Mouse (Mus musculus): ENCODE results near the gene Gm12216. TPM values are rescaled to one million over a fixed set of nuclear protein-coding genes. Genes with fewer than 3 reads are reported as not detected.

Gene Gm12216
- total and polyA plus RNA-seq, 3 experiments = not detected

DNA sequence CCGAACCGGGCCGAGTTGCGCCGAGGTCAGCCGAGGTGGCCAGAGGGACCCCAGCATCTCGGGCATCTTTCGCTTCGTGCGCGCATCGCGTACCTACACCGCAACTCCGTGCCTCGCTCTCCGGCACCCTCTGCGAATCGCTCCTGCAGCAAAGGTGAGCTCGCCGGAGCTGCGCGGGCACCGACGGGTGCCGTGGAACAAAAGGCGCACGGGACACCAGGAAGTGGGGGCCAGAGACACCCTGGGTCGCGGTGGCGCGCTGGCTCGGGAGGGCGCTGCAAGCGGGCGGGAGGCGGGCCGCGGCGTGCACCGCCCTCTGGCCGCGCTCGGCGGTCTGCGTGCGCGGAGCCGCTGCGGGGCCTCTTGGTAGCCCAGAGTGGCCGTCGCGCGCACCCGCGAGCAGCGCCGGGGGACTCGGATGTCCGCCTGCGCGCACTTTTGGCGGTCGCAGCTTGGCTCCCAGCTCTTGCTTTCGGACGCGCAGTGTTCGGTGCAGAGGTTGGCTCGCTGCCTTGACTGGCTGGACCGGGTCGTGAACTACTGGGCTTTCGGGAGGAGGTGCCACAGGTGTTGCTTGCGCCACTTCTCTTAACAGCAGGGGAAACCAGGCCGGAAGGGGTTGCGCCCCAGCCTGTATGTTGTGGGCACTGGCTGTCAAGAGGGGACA is 88.8 kb downstream of the Gm12216 start (continued):
- peak; percentile 10; the same call in 1 of the 2 replicates for TF ChIP-seq NRF1 (IDR thresholded peaks at IDR 0.05; ENCODE audit: insufficient read depth, low read depth, low read length, poor library complexity, severe bottlenecking)

GRCm38 (mm10) chr11:53769760-53770124 is 89.3 kb downstream of the Gm12216 start, which contains the start of gene Irf1:
Gene Irf1 (plus strand): TSS chr11:53770014.
- Histone ChIP-seq H3K4me3 (ENCODE audit: control insufficient read depth in 1 of 2, insufficient read depth in 1 of 2, low read depth in 2 of 2, low read length in 2 of 2) (peak within 1 kb of the TSS; percentile 61 to 72), H3K36me3 (ENCODE audit: control insufficient read depth in 1 of 2, insufficient read depth in 2 of 2, low read length in 2 of 2) (peaks cover 0 to 2% of the 10 kb centered on the region in 2 experiments; a peak in 2 of 4 replicates), H3K9me3 (replicated peaks; ENCODE audit: insufficient read depth, low read length) (no peaks in the 10 kb centered on the region), H3K9ac (ENCODE audit: control insufficient read depth, low read depth, low read length, poor library complexity, severe bottlenecking) (peak within 1 kb of the TSS; percentile 54), H3K79me2 (ENCODE audit: control insufficient read depth, insufficient read depth, low read length, poor library complexity) (no peaks in the 10 kb centered on the region), H3K27me3 (ENCODE audit: control insufficient read depth in 1 of 2, insufficient read depth in 2 of 2, low read length in 2 of 2) (peaks cover 3 to 7% of the 10 kb centered on the region in 2 experiments; a peak in 3 of 4 replicates), H3K27ac (ENCODE audit: control insufficient read depth, low read depth, low read length) (no peak within 1 kb of the TSS), H3K4me1 (ENCODE audit: control insufficient read depth in 1 of 2, insufficient read depth in 2 of 2, low read length in 2 of 2) (peaks cover 0 to 10% of the 10 kb centered on the region in 2 experiments; a peak in 2 of 4 replicates)
- DNase-seq (ENCODE audit: low read depth, low spot score) = peak; percentile 97
- TF ChIP-seq USF2 (IDR thresholded peaks at IDR 0.05; ENCODE audit: borderline replicate concordance in 1 of 2, insufficient read depth in 1 of 2, low read depth in 1 of 2, low read length in 2 of 2) (no peak), USF1 (IDR thresholded peaks at IDR 0.05; ENCODE audit: low read depth, low read length) (0 out of 2 replicates have a peak, but pooled peaks have one; percentile 28), E2F4 (IDR thresholded peaks at IDR 0.05; ENCODE audit: borderline replicate concordance, low read depth, low read length) (no peak), MYB (IDR thresholded peaks at IDR 0.05; ENCODE audit: low read depth, low read length) (no peak), MYC (IDR thresholded peaks at IDR 0.05; ENCODE audit: low read depth, low read length) (no peak), NRF1 (IDR thresholded peaks at IDR 0.05; ENCODE audit: insufficient read depth, low read depth, low read length, poor library complexity, severe bottlenecking) (peak; percentile 41; the same call in 1 of the 2 replicates), MAX (IDR thresholded peaks at IDR 0.05; ENCODE audit: low read length) (peak; percentile 24; the same call in 1 of the 2 replicates), GATA1 (IDR thresholded peaks at IDR 0.05; ENCODE audit: low read depth, low read length) (no peak), HCFC1 (IDR thresholded peaks at IDR 0.05; ENCODE audit: low read depth, low read length) (peak; percentile 35; the same call in 1 of the 2 replicates), UBTF (IDR thresholded peaks at IDR 0.05; ENCODE audit: borderline replicate concordance, insufficient read depth, low read depth, low read length) (0 out of 2 replicates have a peak, but pooled peaks have one; percentile 12), ZC3H11A (IDR thresholded peaks at IDR 0.05; ENCODE audit: low read depth, low read length) (no peak), JUND (IDR thresholded peaks at IDR 0.05; ENCODE audit: low read depth, low read length) (no peak), MAZ (IDR thresholded peaks at IDR 0.05; ENCODE audit: low read depth, low read length) (peak; percentile 82; the same call in 1 of the 2 replicates), POLR2AphosphoS2 (IDR thresholded peaks at IDR 0.05; ENCODE audit: low read length) (no peak), ZNF384 (IDR thresholded peaks at IDR 0.05; ENCODE audit: low read depth, low read length) (no peak), SMC3 (IDR thresholded peaks at IDR 0.05; ENCODE audit: low read depth, low read length) (no peak), RCOR1 (IDR thresholded peaks at IDR 0.05; ENCODE audit: low read depth, low read length) (no peak), RAD21 (IDR thresholded peaks at IDR 0.05; ENCODE audit: low read depth, low read length) (no peak), BHLHE40 (IDR thresholded peaks at IDR 0.05; ENCODE audit: borderline replicate concordance, low read depth, low read length) (no peak), EP300 (IDR thresholded peaks at IDR 0.05; ENCODE audit: low read depth in 1 of 2, low read length in 2 of 2) (peak in 1 of 2 experiments; percentile 32; a peak in 1 of 4 replicates), MAFK (IDR thresholded peaks at IDR 0.05; ENCODE audit: borderline replicate concordance, low read depth, low read length) (no peak), SIN3A (IDR thresholded peaks at IDR 0.05; ENCODE audit: low read length) (peak; percentile 61; the same call in 1 of the 2 replicates), ELF1 (IDR thresholded peaks at IDR 0.05; ENCODE audit: low read depth, low read length) (no peak), TBP (IDR thresholded peaks at IDR 0.05; ENCODE audit: low read depth, low read length) (no peak), KAT2A (conservative IDR thresholded peaks at IDR 0.05; ENCODE audit: low read depth, low read length) (no peak), ETS1 (IDR thresholded peaks at IDR 0.05; ENCODE audit: low read depth, low read length) (peak; percentile 27; the same call in 1 of the 2 replicates), GABPA (IDR thresholded peaks at IDR 0.05; ENCODE audit: low read depth, low read length) (no peak), ZMIZ1 (IDR thresholded peaks at IDR 0.05; ENCODE audit: low read depth, low read length) (no peak), POLR2AphosphoS5 (IDR thresholded peaks at IDR 0.05; ENCODE audit: borderline replicate concordance, low read depth, low read length) (no peak), MEF2A (IDR thresholded peaks at IDR 0.05; ENCODE audit: extremely low read depth, insufficient replicate concordance, low read depth, low read length, poor library complexity, severe bottlenecking) (no peak), ZKSCAN1 (IDR thresholded peaks at IDR 0.05; ENCODE audit: low read depth, low read length) (no peak), NELFE (IDR thresholded peaks at IDR 0.05; ENCODE audit: low read depth, low read length) (peak; percentile 46), TAL1 (IDR thresholded peaks at IDR 0.05; ENCODE audit: low read length) (no peak)
